8 mouse cellular contexts compared by ENCODE assay signal in genomic region chr19:24476461-24476860, GRCm38 (mm10). TPM values are rescaled to one million over a fixed set of nuclear protein-coding genes. Genes with fewer than 3 reads are reported as not detected.
DNase-seq lines count a peak whose midpoint lies in the region; ATAC-seq lines count a peak whose summit lies in the region.

No protein-coding gene starts in this region.

- peak overlapping the region; percentile 50 for H3K4me3 ChIP-seq in heart, embryonic 11.5 days (ENCODE audit: low read depth, low read length)
- peak overlapping the region; percentile 68 for H3K4me3 ChIP-seq in midbrain, embryonic 11.5 days (ENCODE audit: low read depth, low read length)

- peak overlapping the region; percentile 90 for H3K9ac ChIP-seq in heart, embryonic 11.5 days (ENCODE audit: low read depth, low read length)
- H3K9ac ChIP-seq in midbrain, embryonic 11.5 days (ENCODE audit: low read length) = peak overlapping the region; percentile 85

- H3K9me3 ChIP-seq in heart, embryonic 11.5 days (replicated peaks; ENCODE audit: control insufficient read depth, low read length) = no peaks in the 10 kb centered on the region
- H3K9me3 ChIP-seq in midbrain, embryonic 11.5 days (ENCODE audit: control insufficient read depth, low read length) = no peaks in the 10 kb centered on the region

- no peaks in the 10 kb centered on the region for H3K27me3 ChIP-seq in heart, embryonic 11.5 days (ENCODE audit: control insufficient read depth, insufficient read depth, low read length)
- H3K27me3 ChIP-seq in midbrain, embryonic 11.5 days (ENCODE audit: control insufficient read depth, insufficient read depth, low read length) = no peaks in the 10 kb centered on the region

- H3K4me1 ChIP-seq in heart, embryonic 11.5 days (ENCODE audit: control insufficient read depth, insufficient read depth, low read length) = peaks cover 14% of the 10 kb centered on the region
- peaks cover 4% of the 10 kb centered on the region; the same call in 1 of the 2 replicates for H3K4me1 ChIP-seq in midbrain, embryonic 11.5 days (ENCODE audit: control insufficient read depth, insufficient read depth, low read length)

- peak overlapping the region; percentile 95 for H3K27ac ChIP-seq in heart, embryonic 11.5 days (ENCODE audit: low read depth, low read length)
- H3K27ac ChIP-seq in midbrain, embryonic 11.5 days (ENCODE audit: low read depth, low read length) = peak overlapping the region; percentile 62; the same call in 1 of the 2 replicates

- DNase-seq in lung, adult 18-20 months = peak; percentile 22 to 25
- no peak for DNase-seq in lung, postnatal 36 days
- DNase-seq in c-Kit-negative CD71-positive TER-119-positive erythroid progenitor cells, embryonic 14.5 days (ENCODE audit: low read depth, low spot score) = peak; percentile 30
- peak; percentile 43 for DNase-seq in kidney, postnatal 10 days
- DNase-seq in midbrain, embryonic 11.5 days (ENCODE audit: low spot score, missing footprints) = peak; percentile 91
- peak; percentile 41 to 42 for DNase-seq in thymus, postnatal 10 days (ENCODE audit: low spot score in 2 of 2)
- DNase-seq in urinary bladder, postnatal 4 days (ENCODE audit: low spot score in 2 of 2) = no peak

- under 1% methylated on average over 11 of the region's 11 CpGs for WGBS in heart, embryonic 11.5 days (ENCODE audit: insufficient replicate concordance)
- 1% methylated on average over 11 of the region's 11 CpGs for WGBS in midbrain, embryonic 11.5 days

- H3K4me2 ChIP-seq in heart, embryonic 11.5 days = peak overlapping the region; percentile 91
- peak overlapping the region; percentile 84 for H3K4me2 ChIP-seq in midbrain, embryonic 11.5 days

- no peak for ATAC-seq in heart, embryonic 11.5 days (replicated peaks; ENCODE audit: insufficient number of reproducible peaks, low FRiP score, low TSS enrichment)
- ATAC-seq in midbrain, embryonic 11.5 days (ENCODE audit: low FRiP score) = no peak

- H3K36me3 ChIP-seq in heart, embryonic 11.5 days (ENCODE audit: control insufficient read depth, insufficient read depth, low read length) = no peaks in the 10 kb centered on the region; the same call in 1 of the 2 replicates
- H3K36me3 ChIP-seq in midbrain, embryonic 11.5 days (ENCODE audit: control insufficient read depth, insufficient read depth, low read length) = no peaks in the 10 kb centered on the region

RNA-seq across cellular contexts. Expression of gene Fam122a, which starts 0.7 kb away (rescaled TPM):
- 42.6 and 43.5 TPM in 2 replicates for polyA plus RNA-seq in heart, embryonic 11.5 days (2014; fragmentation: Nextera tagmentation; extraction: Ambion mirVana)
- polyA plus RNA-seq in midbrain, embryonic 11.5 days (2014; fragmentation: Nextera tagmentation; extraction: Ambion mirVana) = 48.3 and 50.6 TPM in 2 replicates

Comparison
In these comparisons a context has a peak if more than half of its experiments do, and no peak if none do; other contexts are left out.
1. DNase-seq: peak in lung, adult 18-20 months (2 of 2), c-Kit-negative CD71-positive TER-119-positive erythroid progenitor cells, embryonic 14.5 days (single experiment), kidney, postnatal 10 days (single experiment), midbrain, embryonic 11.5 days (single experiment) and thymus, postnatal 10 days (2 of 2); none in lung, postnatal 36 days (single experiment) and urinary bladder, postnatal 4 days (0 of 2).